Comparison of ENCODE assay signal across 1 mouse cellular context in the genomic region with DNA sequence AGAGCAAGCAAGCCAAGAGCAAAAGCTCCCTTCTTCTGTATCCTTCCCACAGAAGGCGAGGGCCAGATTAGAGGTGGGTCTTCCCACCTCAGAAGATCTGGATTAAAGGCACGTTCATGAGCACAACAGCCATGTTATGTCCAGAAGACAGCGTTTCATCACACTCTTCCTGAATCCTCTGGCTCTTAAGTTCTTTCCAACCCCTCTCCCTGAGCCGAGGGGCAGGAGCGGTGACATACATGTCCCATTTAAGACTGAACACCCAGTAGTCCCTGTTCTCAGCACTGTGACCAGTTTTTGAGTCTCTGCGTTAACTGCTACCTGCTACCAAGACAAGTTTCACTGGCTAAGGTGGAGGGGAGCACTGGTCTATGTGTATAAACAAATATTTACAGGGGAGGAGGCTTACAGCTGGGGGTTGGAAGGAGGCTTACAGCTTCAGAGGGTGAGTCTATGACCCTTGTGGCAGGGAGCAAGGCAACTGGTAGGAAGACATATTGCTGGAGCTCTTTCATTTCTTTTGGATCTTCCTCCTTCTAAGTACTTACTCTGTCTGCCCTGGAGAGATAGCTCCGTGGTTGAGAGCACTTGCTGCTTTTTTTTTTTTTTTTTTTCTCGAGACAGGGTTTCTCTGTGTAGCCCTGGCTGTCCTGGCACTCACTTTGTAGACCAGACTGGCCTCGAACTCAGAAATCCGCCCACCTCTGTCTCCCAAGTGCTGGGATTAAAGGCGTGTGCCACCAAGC.
TF ChIP-seq lines count a peak whose summit lies in the region.

Atp13a3 (minus strand) TSS at position 51 of the 746 bp plus-strand sequence.

TF ChIP-seq in CH12.LX, 34 proteins besides CTCF, POLR2A, EP300 and RAD21 (continued from another document):
- TF ChIP-seq NRF1 (IDR thresholded peaks at IDR 0.05; ENCODE audit: low read depth, low read length), result no peak
- no peak for TF ChIP-seq USF2 (conservative IDR thresholded peaks at IDR 0.05; ENCODE audit: low read depth, low read length)
- TF ChIP-seq CHD1 (IDR thresholded peaks at IDR 0.05; ENCODE audit: low read depth, low read length), result no peak
- no peak for TF ChIP-seq GABPA (IDR thresholded peaks at IDR 0.05; ENCODE audit: insufficient replicate concordance, low read depth, low read length)
- TF ChIP-seq USF1 (IDR thresholded peaks at IDR 0.05; ENCODE audit: low read depth, low read length), result no peak
- TF ChIP-seq ETS1 (conservative IDR thresholded peaks at IDR 0.05; ENCODE audit: low read depth, low read length), result no peak
- TF ChIP-seq POLR2AphosphoS2 (IDR thresholded peaks at IDR 0.05; ENCODE audit: low read depth, low read length), result no peak
- no peak for TF ChIP-seq BHLHE40 (IDR thresholded peaks at IDR 0.05; ENCODE audit: low read depth, low read length)
- TF ChIP-seq SIN3A (IDR thresholded peaks at IDR 0.05; ENCODE audit: low read length), result no peak
- no peak for TF ChIP-seq MAFK (IDR thresholded peaks at IDR 0.05; ENCODE audit: insufficient replicate concordance, low read length)
TF ChIP-seq in CH12.LX: peak in this region for 0.
